Mouse (Mus musculus) urinary bladder, postnatal 14 days (tissue): ENCODE results near the gene Lsm14a.

Source experiments
- DNase-seq: peaks from one replicate; pipeline ENCODE4 v3.0.0; 2021; ENCODE audit warnings: low spot score

The Lsm14a gene

GRCm38 (mm10) chr7:34309186-34309764, 83.8 kb downstream of the Lsm14a start:
- DNase-seq, result no peak

GRCm38 (mm10) chr7:34308586-34308985, 84.5 kb downstream of the Lsm14a start:
- DNase-seq, result no peak

DNA sequence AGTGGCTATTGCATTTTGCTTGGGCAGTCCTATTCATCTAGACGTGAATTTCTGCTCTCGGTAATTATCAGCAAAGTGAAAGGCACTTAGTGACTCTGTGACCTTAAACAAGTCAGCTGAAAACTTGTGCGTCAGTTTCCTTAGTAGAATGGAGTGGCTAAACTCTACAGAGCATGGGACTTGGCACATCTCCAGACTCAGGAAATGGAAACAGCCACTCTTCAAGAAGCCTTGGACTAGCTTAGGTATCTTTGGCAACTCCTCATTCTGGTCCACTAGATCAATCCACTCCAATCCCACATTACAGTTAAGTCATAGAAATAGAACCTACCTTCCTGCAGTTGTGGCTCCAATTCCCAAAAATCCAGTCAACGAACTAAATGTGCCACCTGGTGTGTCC, 87.7 kb downstream of the Lsm14a start:
- DNase-seq, result no peak

DNA sequence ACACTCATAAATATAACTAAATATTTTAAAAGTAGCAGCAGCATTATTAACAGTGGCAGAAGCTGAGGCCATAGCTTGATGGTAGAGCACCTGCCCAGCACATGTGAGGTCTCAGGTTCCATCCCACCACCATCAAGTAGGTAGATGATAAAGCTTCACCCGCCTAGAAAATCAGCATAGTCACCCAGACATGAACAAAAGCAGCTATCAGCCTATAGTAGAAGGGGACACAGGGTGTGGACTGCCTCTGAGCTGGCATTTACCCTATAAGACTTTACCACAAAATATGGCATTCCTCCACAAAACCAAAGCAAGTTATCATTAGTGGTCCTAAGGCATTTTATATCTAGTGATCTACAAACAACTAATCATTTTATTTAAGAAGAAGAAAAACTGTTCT, 90.5 kb downstream of the Lsm14a start:
- DNase-seq, result no peak

GRCm38 (mm10) chr7:34301952-34302351, 91.2 kb downstream of the Lsm14a start:
- no peak for DNase-seq

DNA sequence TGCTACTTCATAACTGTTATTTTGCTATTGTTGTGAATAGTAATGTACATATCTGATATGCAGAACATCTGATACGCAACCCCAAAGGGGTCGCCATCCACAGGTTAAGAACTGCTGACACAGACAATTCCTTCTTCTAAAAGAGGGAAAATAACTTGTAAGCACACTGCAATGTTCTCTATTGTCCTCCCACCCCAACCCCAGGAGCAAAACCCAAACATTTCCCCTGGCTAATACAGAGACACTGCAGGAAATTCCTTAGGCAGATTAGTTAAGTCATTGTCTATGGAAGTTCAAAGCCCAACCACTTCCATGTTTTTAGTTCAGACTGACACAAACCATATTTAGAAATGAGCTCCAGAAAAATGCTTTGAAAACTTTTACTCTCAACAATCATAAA, 94.3 kb downstream of the Lsm14a start:
- no peak for DNase-seq

DNA sequence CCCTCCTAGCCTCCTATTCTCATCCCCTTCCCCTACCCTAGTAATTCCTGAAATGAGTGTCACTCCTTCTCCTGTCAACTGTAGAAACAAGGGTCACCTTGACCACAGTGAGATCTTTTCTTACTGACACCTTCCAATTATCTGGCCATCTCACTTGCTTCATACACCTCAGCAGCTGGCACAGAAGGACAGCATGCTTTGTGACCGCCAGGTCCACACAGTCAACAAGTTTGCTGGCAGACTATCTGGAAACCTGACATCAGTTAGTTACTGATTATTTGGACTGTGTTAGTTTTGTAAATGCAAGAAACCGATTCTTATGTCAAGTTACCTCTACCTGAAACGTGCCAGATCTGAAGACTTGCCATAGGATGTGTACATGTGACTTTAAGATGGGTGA, 97.0 kb downstream of the Lsm14a start:
- no peak for DNase-seq
